Mouse (Mus musculus) neural tube, embryonic 10.5 days (tissue): ENCODE measurements around the gene Amer3.
"Not testable (repeated sequence)": the region's sequence is repeated elsewhere in the genome, so short reads cannot be mapped to it uniquely, and the experiment has no call there.

Source experiments
- DNase-seq: peaks from one replicate; pipeline ENCODE4 v3.0.0-alpha.2; 2017; ENCODE audit warnings: low spot score; ENCODE audit errors: extremely low spot score

The Amer3 gene

DNA sequence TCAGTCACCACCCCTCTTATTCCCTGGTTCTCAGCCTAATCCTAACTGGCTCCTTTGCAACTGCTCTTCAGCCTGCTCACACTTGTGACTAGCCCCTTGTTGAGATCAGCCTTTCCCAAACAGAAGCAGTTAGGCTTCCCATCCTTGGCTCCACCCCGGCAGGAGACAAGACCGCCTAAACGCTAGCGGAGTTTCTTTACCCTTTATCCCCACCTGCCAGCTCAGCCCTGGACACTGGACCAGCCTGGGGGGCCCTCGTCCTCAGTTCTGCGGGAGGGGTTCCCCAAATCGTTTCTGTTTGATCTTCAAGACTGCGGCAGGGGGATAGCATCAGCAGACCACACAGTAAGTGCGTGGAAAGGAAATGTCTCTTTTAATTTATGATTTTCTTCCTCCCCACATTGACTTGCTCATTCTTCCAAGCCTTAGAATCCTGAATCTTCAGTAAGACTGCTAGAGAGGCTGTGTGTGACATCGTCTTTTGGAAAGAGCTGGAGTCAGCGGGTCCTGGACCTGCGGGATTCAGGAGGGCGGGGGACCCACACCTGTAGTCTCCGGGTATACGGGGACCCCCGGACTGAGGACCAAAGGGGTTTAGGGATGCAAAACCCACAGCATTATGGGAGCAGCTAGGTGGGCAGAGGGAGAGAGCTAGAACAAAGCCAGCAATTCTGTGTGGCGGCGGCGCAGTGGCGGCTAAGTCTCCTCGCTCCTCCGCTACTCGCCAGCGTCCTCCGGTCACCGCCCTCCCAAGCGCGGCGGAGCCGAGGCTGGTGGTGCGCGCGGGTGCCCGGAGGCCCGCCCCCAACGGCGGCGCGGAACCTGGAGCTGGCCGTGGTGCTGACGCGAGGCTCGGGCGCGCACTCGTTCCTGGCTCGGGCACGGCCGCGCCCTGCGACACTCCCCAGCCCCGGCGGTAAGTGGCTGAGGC is at the start of gene Amer3:
Amer3 (plus strand) TSS at position 807 of the 931 bp plus-strand sequence.
- peak; percentile 86 for DNase-seq

DNA sequence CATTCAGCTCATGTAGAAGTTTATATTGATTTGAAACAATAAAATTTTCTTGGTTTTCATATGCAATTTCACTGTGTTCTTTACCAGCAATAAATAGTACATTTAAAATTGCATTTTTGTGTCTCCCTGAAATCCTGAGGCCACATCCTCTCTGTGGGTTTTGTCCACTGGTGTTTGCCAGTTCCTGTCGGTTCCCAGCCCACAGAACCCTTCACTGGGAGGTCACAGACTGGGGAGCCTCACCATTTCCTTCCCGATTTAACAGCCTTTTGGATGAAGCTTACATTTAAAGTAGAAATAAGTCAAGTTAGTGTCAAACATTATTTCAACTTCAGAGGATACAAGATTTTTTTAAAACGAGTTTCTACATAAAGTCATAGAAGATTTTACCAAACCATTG is 44.9 kb upstream of the Amer3 start:
- DNase-seq, result not testable (repeated sequence)

DNA sequence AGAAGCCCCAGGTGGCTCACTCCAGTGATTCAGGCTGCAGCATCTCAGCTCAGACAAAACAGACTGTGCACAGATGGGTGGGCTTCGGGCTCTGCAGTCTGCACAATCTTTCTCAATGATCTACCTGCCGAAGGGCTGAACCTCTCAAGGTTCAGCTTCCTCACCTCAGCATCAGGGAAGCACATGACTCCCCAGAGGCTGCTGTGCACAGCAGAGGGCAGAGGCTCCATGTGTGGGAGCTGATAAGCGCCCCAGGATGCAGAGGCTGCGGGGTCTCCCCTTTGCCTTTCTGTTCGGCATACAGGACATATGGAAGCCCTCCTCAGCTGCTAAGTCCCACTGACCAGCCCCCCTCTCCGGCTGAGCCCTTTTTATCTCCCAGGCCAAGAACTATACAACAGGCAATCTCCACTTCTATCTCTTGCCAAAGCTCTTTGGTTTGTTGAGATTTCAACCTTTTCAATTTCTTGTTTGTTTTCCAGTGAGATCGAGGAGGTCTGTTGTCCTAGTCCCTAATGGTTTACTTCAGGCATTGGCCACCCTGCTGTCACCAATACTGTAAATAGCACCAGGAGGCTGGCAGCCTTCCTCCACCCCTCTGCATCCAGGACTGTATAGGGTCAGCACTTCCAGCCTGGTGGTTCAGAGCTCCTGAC is 44.3 kb upstream of the Amer3 start, which contains the start of gene Cfc1:
Cfc1 (plus strand) TSS at position 606 of the 656 bp plus-strand sequence.
- DNase-seq, result not testable (repeated sequence)

DNA sequence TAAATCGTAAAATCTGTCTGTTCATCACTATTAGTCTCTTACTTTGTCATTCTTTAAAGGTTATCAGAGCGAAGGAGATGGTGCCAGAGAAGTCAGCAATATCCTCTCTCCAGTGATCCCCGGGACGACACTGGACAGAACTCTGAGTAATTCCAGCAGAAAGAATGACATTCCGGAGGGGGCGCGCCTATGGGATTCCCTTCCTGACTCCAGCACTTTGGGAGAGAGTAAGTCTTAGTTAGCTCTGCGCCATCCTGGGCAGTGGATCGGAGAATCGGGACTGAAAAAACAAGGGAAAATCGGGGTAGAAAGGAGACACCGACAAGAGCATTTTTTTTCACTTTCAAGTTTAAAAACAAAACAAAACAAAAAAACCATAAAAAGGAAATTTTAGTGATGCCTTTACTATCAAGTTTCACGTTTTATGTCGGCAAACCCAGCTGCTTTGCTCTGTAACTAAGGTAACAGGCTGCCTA is 43.1 kb upstream of the Amer3 start:
- no peak for DNase-seq

DNA sequence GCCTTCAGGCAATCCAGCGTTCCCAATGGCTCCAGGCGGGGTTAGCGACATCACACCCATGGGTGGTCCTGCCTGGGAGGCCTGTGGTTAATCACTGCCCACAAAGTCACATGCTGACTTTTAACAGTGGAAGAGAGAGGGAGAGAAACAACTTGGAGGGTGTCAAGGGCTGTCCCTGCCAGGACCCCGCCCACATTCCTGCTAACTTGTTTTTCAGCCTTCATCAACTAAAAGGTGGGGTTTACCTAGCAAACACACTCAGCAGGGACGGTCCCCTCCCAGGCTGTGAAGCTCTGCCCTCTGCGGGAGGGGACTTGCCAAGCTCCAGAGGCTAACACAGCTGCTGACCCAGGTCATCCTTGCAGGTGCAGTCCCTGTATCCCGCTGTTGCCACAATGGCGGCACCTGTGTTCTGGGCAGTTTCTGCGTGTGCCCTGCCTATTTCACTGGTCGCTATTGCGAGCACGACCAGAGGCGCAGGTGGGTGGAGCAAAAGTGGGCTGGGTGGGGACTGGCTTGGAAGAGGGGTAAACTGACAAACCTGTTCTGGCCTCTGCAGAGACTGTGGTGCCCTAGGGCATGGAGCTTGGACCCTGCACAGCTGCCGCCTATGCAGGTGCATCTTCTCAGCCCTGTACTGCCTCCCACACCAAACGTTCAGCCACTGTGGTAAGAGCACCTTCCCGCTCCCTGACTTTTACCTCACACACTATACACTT is 42.5 kb upstream of the Amer3 start:
- peak; percentile 20 for DNase-seq

DNA sequence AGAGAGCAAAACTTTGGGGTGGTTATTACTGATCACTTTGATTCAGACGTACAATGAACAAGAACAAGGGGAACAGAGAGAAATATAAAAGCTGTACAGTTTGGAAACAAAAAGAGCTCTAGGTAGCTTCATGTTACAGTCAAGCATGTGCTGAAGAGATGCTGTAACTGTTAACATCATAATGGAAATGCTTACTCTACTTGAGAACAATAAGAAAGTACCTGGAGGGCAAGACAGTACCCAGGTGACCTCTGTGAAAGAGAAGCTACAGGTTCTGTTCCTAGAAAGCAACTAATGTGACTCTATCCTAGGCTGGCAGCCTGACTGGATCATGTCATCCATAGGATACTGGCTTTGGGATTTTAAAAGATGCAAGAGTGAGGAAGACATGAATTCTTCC is 32.4 kb upstream of the Amer3 start:
- no peak for DNase-seq

DNA sequence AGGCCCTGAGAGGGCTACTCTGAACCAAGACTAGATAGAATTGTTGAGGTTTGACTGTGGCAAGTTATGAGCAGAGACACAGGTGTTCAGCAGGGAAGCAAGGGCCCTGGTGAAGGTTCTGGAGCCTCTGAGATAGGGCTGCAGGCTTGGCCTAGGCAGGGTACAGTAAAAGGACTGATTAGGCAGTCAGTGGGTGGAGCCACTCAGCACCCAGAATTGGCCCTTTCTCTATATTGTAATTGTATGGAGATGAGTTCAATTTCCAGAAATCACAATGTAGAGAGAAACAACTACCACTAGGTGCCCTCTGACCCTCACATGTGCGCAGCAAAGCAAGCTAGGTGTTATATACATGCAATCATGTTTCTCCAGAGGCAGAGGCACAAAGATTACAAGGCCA is 25.8 kb upstream of the Amer3 start:
- DNase-seq, result no peak

DNA sequence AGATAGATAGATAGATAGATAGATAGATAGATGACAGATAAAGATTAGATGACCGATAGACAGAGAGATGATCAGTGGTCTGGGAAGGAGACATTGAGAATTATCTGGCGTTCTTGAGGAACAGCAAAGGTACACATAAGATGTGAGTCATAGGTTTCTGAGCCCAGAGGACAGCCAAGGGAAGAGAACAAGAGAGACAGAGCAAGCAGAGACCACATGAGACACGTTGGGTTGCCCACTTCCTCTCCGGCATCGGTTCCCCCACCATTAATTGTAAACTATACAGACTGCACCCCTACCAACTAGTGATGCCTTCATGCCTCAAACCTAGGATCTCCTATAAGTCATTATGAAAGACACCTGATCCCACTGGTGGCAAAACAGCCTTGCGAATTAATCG is 25.2 kb upstream of the Amer3 start:
- no peak for DNase-seq

DNA sequence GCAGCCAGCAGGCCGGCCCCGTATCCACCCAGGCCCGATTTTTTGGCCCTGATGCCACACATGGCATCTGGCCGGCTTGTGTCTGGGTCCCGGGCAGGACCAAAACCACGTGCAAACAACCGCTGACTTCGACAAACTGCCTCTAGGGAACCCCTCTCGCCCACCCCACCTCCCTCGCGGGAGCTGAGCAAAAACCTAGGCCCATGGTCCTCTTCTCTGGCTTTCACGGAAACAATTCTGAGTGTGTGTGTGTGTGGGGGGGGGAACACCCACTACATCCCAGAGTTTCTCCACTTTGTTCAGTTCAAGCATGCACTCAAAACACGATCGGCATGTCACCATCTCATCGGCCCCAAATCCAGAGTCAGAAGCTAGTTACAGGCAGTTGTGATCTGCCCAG is 18.6 kb upstream of the Amer3 start, which contains the start of gene Prss40:
Prss40 (minus strand) TSS at position 101 of the 400 bp plus-strand sequence.
- no peak for DNase-seq

DNA sequence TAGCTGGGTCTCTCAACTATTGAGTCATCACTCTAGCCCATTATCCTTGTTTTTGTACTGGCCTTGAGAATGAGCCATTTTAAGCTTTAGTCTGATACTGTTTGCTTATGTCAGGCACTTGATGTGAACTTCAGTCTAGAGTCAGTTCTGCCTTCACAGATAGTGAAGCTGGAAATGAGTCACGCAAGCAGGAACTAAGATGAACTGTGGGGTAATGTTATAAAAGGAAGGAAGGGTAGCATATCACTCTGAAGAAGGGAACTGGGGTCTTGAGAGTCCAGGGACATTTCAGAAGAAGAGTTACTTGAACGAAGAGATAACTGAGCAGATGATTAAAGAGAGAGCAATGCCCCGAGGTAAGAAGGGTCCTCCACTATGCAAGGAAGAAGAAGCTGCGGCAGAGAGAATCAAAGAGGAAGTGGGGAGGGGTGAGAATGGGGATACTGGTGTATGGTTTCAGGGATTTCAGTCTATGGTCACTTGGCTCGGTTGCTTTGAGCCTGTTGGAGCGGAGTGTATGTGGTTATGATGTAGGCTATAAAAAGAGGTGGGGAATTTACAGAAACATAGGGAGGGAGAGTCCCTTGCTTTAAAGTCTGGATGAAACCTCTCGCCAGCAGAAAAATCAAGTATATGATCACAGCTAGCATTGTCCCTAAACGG is 14.9 kb upstream of the Amer3 start:
- no peak for DNase-seq

DNA sequence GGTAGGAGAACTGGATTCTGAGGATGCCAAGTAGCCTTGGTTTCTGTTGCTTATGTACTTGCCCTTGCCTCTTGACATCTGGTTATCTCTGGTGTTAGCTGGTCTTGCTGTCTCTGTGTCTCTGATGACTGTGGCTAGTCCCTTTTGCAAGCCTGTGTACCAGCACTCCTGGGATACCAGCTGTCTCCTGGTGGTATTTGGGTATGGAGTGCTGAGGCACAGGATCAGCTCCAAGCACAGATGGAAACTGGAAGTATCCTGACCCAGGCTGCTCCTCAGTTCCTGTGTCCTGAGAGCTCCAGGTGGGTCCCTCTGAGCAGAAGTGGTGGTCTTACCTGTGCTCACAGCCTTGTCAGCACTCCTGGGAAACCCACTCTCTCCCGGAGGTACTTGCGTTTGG is 11.3 kb upstream of the Amer3 start:
- no peak for DNase-seq

DNA sequence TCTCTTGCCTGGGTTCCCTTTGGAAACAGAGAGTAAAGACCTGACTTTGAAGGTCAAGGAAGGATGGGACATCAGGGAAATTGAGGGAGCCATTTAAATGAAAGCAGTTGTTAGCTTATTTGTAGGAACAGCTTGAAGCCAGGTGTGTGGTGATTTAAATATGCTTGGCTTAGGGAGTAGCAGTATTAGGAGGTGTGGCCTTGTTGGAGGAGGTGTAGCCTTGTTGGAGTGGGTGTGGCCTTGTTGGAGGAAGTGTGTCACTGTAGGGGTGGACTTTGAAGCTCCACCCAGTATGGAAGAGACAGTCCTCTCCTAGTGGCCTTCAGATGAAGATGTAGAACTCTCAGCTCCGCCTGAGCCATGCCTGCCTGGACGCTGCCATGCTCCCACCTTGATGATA is 9.6 kb upstream of the Amer3 start:
- DNase-seq, result no peak

DNA sequence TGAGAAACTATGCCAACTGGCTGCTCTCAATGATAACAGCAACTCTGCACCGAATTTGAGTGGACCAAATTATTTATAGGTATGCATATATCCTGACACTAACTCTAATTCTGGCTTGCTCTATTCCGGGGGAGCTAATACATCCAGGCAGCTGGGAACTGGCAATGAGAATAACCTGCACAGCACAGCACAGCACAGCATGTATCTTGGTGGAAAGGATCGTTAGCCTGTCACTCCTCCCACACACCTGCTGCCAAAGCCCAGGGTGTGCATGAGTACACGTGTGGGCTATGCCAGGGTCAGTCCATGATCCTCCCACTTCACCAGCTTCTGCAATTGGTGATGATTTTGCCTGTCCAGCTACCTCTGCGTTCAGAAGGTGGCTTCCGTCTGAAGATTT is 8.0 kb upstream of the Amer3 start:
- DNase-seq, result no peak

DNA sequence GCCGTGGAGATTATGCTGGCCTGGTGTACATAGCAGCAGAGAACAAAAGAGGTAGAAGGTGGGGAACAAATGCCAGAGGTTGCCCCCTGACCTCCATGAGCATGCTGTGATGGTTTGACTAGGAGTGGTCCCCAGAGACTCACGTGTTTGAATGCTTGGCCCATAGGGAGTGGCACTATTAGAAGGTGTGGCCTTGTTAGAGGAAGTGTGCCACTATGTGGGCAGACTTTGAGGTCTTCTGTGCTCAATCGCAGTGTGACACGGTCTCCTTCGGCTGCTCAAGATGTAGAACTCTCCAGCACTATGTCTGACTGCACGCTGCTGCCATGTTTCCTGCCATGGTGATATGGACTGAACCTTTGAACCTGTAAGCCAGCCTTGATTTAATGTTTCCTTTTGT is 6.2 kb upstream of the Amer3 start:
- DNase-seq, result no peak

DNA sequence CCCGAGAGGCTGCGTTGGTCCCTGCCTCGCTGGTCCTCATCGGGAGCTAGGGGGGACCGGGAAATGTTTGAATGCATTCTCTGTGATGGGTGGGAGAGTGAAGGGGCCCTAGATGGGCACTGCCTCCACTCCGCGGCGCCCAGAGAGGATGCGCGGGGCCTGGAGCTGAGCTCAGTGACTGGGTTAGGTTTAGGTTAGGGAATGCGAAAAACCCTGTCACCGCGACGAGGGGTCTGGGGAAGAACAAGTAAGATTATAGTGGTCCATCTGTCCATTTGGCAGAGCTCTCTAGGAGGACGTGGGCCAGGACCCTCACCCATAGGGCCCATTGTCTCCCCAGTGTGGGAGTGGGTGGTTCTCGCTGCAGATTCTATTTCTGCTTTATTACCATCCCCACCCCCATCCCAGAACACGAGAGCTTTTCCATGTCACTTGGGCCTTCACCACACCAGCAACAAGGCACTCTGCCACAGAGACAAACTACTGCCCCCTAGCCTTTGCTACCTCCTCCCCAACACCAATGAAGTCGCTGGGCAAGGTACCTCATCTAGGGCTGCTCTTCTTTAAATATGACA is 412 bp downstream of the Amer3 start:
- no peak for DNase-seq

DNA sequence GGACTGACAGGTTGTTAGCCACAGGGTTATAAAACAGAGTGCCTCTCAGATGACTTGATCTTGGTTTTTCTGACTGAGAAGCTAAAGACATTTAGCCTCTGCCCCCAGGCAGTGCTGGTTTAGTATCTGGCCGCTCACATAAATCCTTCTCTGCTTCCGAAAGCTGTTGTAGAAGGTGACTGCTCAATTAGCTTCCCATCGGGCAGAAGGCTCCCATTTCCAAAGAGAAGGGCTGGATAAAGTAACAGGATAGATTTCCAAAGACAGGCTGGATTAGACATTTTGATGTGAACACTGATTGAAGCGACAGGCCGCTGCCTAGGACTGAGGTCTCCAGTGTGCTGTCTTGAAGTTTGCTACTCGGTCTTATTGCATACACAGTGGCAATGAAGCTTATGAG is 2.8 kb downstream of the Amer3 start:
- no peak for DNase-seq

DNA sequence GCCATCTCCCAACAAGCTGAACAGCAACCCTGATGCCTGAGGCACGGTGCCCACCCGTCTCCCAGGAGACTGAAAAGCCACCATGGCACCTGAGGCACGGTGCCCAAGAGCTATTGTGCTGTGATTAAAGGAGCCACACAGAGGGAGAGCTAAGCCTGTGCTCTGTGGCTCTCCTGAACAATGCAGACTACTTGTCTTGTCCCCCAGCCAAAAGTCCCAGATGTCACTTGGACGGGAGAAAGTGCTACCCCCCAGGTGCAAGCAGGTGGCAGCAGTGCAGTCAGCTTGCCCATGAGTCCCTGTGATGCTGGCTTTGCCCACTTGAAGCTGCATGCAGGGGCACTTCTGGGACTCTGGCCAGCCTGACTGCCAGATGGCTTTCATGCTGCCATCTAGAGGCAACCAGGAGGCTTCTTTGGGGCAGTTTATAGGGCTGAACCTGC is 4.4 kb downstream of the Amer3 start:
- DNase-seq, result no peak

DNA sequence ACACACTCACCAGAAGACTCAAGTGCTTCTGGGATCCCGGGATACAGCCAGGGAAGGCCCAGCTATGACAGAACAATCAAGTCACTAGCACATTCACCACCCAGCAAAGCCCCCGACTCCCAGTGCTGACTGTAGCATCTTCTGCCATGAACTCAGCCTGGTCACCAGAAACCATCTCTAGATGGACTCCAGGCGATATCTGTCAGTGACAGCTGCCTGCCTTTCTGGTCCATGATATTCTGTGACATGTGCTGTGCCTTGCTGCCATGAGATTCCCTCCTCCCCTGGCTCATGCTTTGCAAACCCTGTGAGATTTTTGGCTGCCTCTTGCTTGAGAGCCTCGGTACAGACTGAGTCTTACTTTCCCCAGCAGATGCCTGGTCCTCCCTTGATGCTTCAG is 5.3 kb downstream of the Amer3 start:
- no peak for DNase-seq

DNA sequence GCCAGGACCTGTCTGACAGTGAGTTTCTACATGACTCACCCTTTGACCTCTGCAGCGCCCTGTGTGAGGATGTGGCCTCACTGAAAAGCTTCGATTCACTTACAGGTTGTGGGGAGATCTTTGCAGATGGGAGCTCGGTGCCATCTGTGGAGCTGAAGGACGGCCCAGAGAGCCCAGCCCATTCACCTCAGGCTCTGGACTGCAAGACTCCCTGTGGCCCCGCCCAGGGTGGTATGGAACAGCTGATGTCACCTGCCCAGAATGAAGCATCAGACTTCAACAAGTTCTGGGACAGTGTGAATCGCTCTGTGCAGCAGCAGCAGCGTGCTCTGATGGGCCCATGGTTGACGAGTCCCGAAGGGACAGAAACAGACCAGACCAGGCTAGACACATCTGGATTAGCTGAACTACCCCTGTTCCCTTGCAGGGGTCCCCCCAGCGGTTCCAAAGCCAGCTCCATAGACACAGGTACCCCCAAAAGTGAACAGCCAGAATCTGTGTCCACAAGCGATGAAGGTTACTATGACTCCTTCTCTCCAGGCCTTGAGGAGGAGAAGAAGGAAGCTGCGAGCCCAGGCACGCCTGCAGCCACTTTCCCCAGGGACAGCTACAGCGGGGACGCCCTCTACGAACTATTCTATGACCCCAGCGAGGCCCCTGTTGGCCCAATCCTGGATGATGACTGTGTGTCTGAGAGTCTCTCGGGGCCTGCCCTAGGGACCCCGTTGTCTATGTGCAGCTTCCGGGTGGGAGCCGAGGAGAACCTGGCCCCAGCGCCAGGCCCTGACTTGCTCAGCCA is 8.0 kb downstream of the Amer3 start:
- no peak for DNase-seq

DNA sequence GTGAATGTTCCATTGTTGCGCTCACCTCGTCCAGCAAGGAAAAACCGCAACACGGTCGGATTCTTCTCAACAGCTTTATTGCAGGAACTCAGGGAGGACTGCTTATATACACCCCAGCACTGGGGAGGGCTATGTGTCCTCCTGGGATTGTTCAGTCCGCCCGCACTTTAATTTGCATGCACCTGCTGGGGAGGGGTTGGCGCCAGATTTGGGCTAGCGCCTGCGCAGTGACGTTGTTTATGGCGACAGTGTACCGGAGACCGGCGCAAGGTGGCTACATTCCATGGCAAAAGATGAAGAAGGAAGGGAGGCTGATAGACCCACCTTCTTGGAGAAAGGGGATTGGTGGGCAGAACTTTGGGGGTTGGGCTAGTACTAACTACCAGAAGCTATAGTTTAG is 20.5 kb downstream of the Amer3 start:
- no peak for DNase-seq
